Mouse (Mus musculus) midbrain, embryonic 14.5 days (tissue): ENCODE measurements around the gene Camkk2. TPM values are rescaled to one million over a fixed set of nuclear protein-coding genes. Genes with fewer than 3 reads are reported as not detected.

ENCODE experiments used
- ATAC-seq: fragments of 200-750 bp; cut with Nextera tagmentation; 2 replicates; pipeline ENCODE4 v1.8.0; 2017; ENCODE audit warnings: moderate number of reproducible peaks, moderate library complexity; ENCODE audit not compliant: low FRiP score, low TSS enrichment
- DNase-seq: peaks from one replicate; pipeline ENCODE4 v3.0.0-alpha.2; 2015
- H3K27ac ChIP-seq: fragments of 300-500 bp; sonication (generic); replicated peaks from 2 replicates; pipeline ENCODE4 v1.5.1; 2014; ENCODE audit warnings: mild to moderate bottlenecking, low read depth, low read length, moderate library complexity
- H3K27me3 ChIP-seq: fragments of 300-500 bp; sonication (generic); 2 replicates; pipeline ENCODE4 v1.6.1; 2014; ENCODE audit warnings: low read length, control low read depth, mixed read lengths; ENCODE audit not compliant: control insufficient read depth, insufficient read depth
- H3K36me3 ChIP-seq: fragments of 300-500 bp; sonication (generic); 2 replicates; pipeline ENCODE4 v1.6.1; 2014; ENCODE audit warnings: low read length, control low read depth; ENCODE audit not compliant: control insufficient read depth, insufficient read depth
- H3K4me1 ChIP-seq: fragments of 300-500 bp; sonication (generic); 2 replicates; pipeline ENCODE4 v1.6.1; 2014; ENCODE audit warnings: mild to moderate bottlenecking, antibody characterized with exemption, low read length, control low read depth; ENCODE audit not compliant: control insufficient read depth, insufficient read depth
- H3K4me2 ChIP-seq: fragments of 300-500 bp; sonication (generic); 2 replicates; pipeline ENCODE4 v1.6.1; 2014; ENCODE audit warnings: mild to moderate bottlenecking, low read length, moderate library complexity
- H3K4me3 ChIP-seq: fragments of 300-500 bp; sonication (generic); replicated peaks from 2 replicates; pipeline ENCODE4 v1.5.1; 2014; ENCODE audit warnings: low read depth, low read length
- H3K9ac ChIP-seq: fragments of 300-500 bp; sonication (generic); replicated peaks from 2 replicates; pipeline ENCODE4 v1.6.1; 2014; ENCODE audit warnings: mild to moderate bottlenecking, low read length, moderate library complexity
- H3K9me3 ChIP-seq: fragments of 300-500 bp; sonication (generic); 2 replicates; pipeline ENCODE4 v1.6.1; 2016; ENCODE audit warnings: low read length, control low read depth, mixed read lengths; ENCODE audit not compliant: control insufficient read depth
- WGBS: fragments of 180-500 bp; shearing (Covaris S2); extraction: QIAGEN DNeasy Blood & Tissue Kit; methylation state at CpG from one replicate; pipeline ENCODE4 v1.1.7; 2014; 5-methylcytosine and 5-hydroxymethylcytosine counted together
- polyA plus RNA-seq: library from polyadenylated mRNA; unstranded; fragments of >200 nt; fragmentation: Nextera tagmentation; extraction: Ambion mirVana; gene quantifications from 2 replicates; pipeline ENCODE4 v1.2.1, GENCODE M21; 2014

Camkk2 gene
- polyA plus RNA-seq, 1 experiment from 2014 or later, result 46.0 TPM

DNA sequence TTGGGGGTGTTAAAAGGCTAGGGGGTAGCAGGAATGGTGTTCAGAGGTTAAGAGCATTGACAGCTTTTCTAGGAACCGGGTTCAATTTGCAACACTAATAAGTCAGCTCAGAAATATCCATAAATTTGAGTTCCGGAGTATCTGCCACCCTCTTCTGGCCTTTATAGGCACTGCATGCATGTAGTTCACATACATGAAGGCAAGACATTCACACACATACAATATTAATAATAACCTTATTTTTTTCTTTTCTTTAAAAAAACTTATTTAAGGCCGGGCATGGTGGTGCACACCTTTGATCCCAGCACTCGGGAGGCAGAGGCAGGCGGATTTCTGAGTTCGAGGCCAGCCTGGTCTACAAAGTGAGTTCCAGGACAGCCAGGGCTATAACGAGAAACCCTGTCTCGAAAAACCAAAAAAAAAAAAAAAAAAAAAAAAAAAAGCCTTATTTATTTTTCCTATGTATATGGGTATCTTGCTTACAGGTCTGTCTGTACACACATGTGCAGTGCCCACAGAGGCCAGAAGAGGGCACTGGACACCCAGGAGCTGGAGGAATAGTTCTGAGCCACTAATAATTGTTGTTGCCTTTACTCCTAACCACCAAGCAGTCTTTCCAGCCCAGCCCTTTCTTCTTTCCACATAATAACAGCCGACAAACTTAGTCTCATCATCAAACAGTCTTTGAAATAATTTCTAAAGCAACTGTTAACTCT, 32.3 kb upstream of the Camkk2 start:
- H3K36me3 ChIP-seq, result peaks cover 89% of the 10 kb centered on the region
- H3K4me1 ChIP-seq, result no peaks in the 10 kb centered on the region
- H3K9me3 ChIP-seq, result no peaks in the 10 kb centered on the region
- H3K27me3 ChIP-seq, result no peaks in the 10 kb centered on the region
- H3K9ac ChIP-seq, result no peak overlapping the region
- H3K4me2 ChIP-seq, result no peak overlapping the region
- 92% methylated on average over 9 of the region's 9 CpGs for WGBS
- no peak for ATAC-seq
- no peak overlapping the region for H3K4me3 ChIP-seq
- DNase-seq, result peak; percentile 80
- no peak overlapping the region for H3K27ac ChIP-seq

DNA sequence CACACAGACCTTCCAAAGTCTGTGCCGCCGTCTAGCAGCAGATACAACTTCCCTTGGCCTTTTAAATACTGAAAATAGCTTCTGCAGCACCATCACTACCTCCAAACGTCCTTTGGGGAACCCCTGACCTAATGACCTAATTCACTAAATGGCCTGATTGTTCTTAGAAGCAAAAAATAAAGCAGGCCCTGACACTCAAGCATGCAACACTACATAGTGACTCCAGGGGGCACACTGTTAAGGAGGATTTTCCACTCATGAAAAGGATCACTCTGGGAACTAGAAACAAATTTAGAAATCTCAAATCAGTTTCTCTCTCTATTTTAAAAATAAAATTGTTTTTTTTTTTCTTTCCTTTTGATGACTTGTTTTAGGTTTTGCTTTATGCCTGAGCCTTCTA, 26.3 kb upstream of the Camkk2 start:
- ATAC-seq (no peak), DNase-seq (no peak)
- H3K27me3 ChIP-seq, result no peaks in the 10 kb centered on the region
- WGBS, result 75% methylated on average over 3 of the region's 3 CpGs
- no peak overlapping the region for H3K4me3 ChIP-seq
- no peaks in the 10 kb centered on the region for H3K9me3 ChIP-seq
- no peak overlapping the region for H3K9ac ChIP-seq
- H3K27ac ChIP-seq, result no peak overlapping the region
- H3K4me2 ChIP-seq, result no peak overlapping the region
- H3K4me1 ChIP-seq, result no peaks in the 10 kb centered on the region
- H3K36me3 ChIP-seq, result peaks cover 96% of the 10 kb centered on the region

DNA sequence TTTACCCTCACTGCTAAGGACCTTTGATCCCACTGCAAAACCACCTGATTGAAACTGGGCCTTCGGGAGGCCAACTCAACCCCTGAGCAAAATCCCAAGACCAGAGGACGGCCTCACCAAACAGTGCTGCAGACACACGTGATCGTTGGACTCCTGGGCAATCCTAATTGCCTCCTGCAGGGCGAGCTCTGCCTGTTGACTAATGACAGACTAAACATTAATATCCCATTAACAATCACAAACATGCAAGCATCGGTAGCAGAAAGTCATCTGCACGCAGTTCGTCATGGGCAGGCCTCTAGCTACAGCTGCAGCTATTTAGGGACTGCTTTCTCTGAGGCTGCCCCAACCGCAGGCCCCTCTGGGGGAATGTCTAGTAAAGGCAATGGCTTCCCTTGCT, 23.5 kb upstream of the Camkk2 start:
- DNase-seq (no peak), ATAC-seq (no peak)
- no peaks in the 10 kb centered on the region for H3K27me3 ChIP-seq
- WGBS, result 91% methylated on average over 9 of the region's 9 CpGs
- no peaks in the 10 kb centered on the region for H3K9me3 ChIP-seq
- peaks cover 99% of the 10 kb centered on the region for H3K36me3 ChIP-seq
- H3K9ac ChIP-seq, result no peak overlapping the region
- H3K27ac ChIP-seq, result no peak overlapping the region
- no peaks in the 10 kb centered on the region for H3K4me1 ChIP-seq
- no peak overlapping the region for H3K4me2 ChIP-seq
- H3K4me3 ChIP-seq, result no peak overlapping the region

DNA sequence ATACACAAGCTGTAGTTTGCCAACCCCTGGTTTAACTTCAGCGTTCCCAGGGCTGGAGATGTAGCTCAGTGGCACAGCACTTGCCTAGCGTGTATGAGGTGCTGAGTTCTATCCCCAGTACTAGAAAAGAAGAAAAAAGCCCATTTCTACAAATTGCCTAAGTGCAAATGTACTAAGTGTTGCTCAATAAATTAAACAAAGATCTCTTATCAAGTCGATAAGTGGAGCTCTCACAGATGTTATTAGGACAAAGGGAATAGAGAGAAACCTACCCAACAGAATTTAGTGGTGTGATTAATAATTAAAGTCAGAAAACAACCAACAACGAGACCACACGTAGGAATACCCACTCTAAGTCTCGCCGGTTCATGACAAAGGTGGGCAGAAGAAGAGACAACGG, 22.5 kb upstream of the Camkk2 start:
- no peak for ATAC-seq
- Histone ChIP-seq H3K4me1 (no peaks in the 10 kb centered on the region), H3K36me3 (peaks cover 96% of the 10 kb centered on the region), H3K4me2 (no peak overlapping the region), H3K9me3 (no peaks in the 10 kb centered on the region), H3K4me3 (no peak overlapping the region), H3K9ac (no peak overlapping the region), H3K27me3 (no peaks in the 10 kb centered on the region), H3K27ac (no peak overlapping the region)
- DNase-seq, result no peak
- 97% methylated on average over 8 of the region's 8 CpGs for WGBS

DNA sequence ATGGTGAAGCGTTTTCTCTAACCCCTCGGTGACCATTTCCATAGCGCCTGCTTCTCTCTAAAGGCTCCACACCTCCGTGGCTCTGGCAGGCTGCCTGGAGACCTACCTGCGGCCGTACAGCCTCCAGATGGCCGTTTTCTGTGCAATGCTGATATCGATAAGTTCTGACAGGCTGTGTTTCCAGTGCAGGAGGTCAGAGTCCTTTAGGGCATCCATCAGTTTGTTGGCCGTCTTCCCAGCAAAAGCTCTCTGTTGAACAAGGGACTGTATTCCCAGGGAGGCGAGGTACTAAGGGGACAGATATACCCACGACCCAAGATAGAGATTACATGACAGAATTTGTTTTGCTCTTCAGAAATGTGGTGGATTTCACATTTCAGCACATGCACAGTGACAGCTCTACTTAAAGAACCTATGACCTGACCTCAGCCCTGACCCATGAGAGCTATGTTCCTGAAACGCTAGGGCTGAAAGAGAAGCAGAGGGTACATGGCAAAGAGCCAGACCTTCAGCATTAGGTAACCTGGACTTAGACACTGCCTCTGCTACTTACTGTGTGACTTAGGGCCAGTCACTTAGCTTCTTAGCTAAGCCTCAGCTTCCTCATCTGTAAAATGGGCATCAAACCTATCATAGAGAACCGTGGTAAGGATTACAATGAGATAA, 21.3 kb upstream of the Camkk2 start:
- H3K4me1 ChIP-seq, result no peaks in the 10 kb centered on the region
- 84% methylated on average over 13 of the region's 13 CpGs for WGBS
- no peak overlapping the region for H3K27ac ChIP-seq
- no peaks in the 10 kb centered on the region for H3K27me3 ChIP-seq
- ATAC-seq (no peak), DNase-seq (no peak)
- H3K9ac ChIP-seq, result no peak overlapping the region
- H3K4me3 ChIP-seq, result no peak overlapping the region
- no peak overlapping the region for H3K4me2 ChIP-seq
- H3K36me3 ChIP-seq, result peaks cover 93% of the 10 kb centered on the region
- H3K9me3 ChIP-seq, result no peaks in the 10 kb centered on the region

DNA sequence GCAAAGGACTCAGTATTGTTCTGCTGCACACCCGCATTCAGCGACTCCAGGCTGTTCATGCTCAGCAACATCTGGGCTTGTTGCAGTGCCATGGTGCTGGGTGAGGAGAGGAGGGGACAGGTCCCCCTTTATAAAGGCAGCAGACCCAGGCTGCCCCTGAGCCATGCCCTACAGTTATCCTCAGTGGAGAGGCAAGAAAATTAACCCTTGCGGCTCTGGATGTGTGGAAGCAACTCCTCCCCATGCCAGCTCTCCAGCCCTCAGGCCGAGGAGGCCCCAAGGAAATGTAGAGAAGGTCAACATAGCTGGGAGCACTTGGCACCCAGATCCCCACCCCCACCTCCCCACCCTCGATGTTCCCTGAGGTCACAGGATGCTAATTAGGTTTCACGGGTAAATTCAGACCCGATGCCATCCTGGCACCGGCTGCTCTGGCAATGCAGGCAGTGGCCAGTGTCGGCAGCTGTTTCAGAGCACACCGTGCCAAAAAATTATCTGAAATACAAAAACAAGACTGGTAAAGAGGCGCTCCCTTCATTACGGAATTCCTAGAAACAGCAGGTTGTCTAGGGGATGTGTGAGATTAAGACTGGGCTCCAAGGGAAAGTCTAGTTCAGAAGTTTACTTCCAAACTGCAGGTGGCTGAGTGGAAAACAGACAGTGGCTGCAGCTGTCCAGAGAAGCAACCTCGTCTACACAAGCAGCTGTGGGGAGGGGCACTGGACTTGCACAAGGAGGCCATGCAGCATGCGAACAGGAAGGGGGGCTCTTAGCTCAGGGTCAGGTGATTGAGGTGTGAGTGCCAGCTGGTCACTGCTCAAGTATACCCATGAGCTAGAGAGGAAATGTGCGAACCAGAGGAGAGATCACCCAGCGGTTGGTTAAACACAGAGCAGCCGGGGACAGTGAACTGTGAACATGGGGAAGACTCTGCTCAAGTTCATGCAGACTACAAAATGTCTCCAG, 20.5 kb upstream of the Camkk2 start:
- DNase-seq (no peak), ATAC-seq (no peak)
- no peak overlapping the region for H3K4me2 ChIP-seq
- no peak overlapping the region for H3K9ac ChIP-seq
- no peaks in the 10 kb centered on the region for H3K4me1 ChIP-seq
- H3K27ac ChIP-seq, result no peak overlapping the region
- 83% methylated on average over 17 of the region's 17 CpGs for WGBS
- no peaks in the 10 kb centered on the region for H3K9me3 ChIP-seq
- H3K36me3 ChIP-seq, result peaks cover 92% of the 10 kb centered on the region
- H3K27me3 ChIP-seq, result no peaks in the 10 kb centered on the region
- no peak overlapping the region for H3K4me3 ChIP-seq

DNA sequence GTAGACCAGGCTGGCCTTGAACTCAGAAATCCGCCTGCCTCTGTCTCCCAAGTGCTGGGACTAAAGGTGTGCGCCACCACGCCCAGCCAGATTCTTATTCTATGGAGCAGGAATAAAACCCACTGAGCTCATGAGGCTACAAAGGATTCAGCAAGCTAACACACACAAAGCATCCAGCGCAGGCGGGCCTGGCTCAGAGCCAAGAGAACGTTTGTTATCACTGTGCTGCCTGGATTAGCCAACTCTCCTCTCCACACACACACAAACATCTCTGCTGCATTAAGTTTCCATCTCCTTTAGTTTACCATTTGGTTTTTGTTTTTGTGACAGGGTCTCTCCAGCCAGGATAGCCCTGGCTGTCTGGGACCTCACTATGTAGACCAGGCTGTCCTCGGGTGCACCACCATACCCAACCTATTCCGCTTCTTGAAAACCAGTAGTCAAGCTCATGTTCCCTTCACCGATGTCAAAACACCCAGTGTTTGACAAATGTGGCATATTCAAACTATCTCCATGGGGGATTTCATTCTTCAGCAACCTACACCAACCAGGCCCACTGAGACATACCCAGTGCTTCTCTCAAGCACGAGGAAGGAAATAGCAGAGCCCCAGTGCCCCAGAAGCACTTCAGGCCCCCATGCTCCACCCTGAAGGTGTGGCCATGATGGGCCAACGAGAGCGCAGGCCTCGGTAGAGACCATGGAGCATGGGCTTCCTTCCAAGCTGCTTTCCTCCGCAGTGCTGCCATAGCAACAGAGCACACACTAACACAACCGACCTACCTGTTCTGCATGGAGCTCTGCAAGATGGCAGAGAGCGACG, 19.6 kb upstream of the Camkk2 start:
- WGBS, result 70% methylated on average over 17 of the region's 17 CpGs
- H3K4me2 ChIP-seq, result no peak overlapping the region
- H3K36me3 ChIP-seq, result peaks cover 91% of the 10 kb centered on the region
- no peaks in the 10 kb centered on the region for H3K4me1 ChIP-seq
- no peaks in the 10 kb centered on the region for H3K27me3 ChIP-seq
- peak; percentile 85 for DNase-seq
- no peak overlapping the region for H3K4me3 ChIP-seq
- no peak for ATAC-seq
- no peaks in the 10 kb centered on the region for H3K9me3 ChIP-seq
- H3K27ac ChIP-seq, result peak overlapping the region; percentile 28
- H3K9ac ChIP-seq, result no peak overlapping the region

DNA sequence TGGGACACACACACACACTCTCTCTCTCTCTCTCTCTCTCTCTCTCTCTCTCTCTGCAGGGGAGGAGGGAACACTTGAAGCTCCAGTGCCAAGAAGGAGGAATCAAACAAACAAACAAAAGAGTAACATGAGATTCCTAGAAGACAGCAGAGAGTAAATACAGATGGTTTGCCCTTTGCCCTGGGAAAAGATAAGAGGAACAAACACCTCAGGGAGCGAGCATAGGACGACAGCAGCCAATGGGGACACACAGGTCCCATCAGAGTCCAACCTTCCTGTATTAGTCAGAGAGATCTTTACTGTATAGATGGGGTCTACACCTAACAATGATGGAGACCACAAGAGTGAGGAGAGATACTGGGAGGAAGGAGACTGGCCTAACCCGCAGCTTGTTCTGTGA, 18.7 kb upstream of the Camkk2 start:
- H3K4me2 ChIP-seq, result no peak overlapping the region
- H3K9me3 ChIP-seq, result no peaks in the 10 kb centered on the region
- H3K27me3 ChIP-seq, result no peaks in the 10 kb centered on the region
- H3K4me1 ChIP-seq, result no peaks in the 10 kb centered on the region
- no peak for DNase-seq
- no peak for ATAC-seq
- H3K9ac ChIP-seq, result no peak overlapping the region
- no peak overlapping the region for H3K27ac ChIP-seq
- peaks cover 91% of the 10 kb centered on the region for H3K36me3 ChIP-seq
- H3K4me3 ChIP-seq, result no peak overlapping the region
- WGBS, result 93% methylated on average over 3 of the region's 3 CpGs
